Mouse (Mus musculus): ENCODE results near the gene Mtx1.

DNA sequence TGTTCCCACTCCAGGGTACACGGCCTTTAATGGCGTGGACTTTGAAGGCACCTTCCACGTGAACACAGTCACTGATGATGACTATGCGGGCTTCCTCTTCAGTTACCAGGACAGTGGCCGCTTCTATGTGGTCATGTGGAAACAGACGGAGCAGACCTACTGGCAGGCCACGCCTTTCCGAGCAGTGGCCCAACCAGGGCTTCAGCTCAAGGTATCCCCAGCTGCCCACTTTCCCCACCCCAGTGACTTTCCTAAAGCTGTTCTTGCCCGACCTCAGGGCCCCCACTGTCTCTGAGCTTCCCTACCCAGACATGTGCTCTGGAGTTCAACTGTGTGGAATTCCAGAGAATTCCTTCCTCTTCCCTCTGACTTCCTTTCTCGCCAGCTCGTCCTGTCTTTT lies 2.1 kb downstream of the Mtx1 start:
- TF ChIP-seq CTCF (IDR thresholded peaks at IDR 0.05; ENCODE audit: low read depth) (no peak), EP300 (IDR thresholded peaks at IDR 0.05; ENCODE audit: low read depth) (no peak)
